Mouse (Mus musculus): ENCODE measurements around the gene Lhfpl2. TPM values are rescaled to one million over a fixed set of nuclear protein-coding genes. Genes with fewer than 3 reads are reported as not detected.

The Lhfpl2 gene
- polyA plus RNA-seq, 1 experiment from 2014 or later, result 51.5 TPM

DNA sequence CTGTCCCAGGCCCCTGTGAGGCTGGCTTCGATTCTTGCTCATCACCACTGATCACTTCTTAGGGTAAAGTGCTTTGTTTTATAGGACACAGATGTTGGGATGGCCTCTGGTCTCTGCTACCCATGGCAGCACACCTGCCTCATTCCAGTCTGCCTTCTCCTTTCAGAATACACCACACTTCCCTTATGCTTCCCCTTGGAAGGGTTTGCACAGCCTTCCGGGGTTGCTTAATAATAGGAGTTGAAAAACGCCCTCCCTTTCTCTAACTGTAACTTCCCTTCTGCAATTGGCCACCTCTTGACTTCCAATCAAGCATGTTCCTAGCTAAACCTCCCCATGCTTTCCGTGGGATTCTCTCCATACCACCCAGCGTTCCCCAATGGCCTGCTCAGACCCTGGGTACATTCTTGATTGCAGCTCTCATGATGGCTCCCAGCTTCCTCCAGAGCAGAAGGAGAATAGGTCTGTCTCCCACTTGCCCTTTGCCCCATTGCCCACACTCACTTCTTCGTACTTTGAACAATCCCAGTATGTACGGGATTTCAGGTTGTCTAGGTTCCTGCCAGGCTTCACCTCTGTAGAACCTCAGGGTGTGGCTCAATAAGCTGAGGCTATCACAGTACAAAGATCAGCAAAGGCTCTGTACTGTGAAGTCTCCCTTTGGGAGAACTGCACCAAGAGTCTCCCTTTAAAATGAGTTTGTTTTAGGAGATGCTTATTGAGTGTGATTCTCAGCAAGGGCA is 102.1 kb downstream of the Lhfpl2 start:
- Histone ChIP-seq H3K4me1 (replicated peaks; ENCODE audit: insufficient read depth, low read length) (peaks cover 16% of the 10 kb centered on the region; the same call in 1 of the 2 replicates), H3K36me3 (ENCODE audit: insufficient read depth, low read length) (no peaks in the 10 kb centered on the region), H3K9me3 (replicated peaks; ENCODE audit: low read length) (no peaks in the 10 kb centered on the region), H3K4me2 (ENCODE audit: low read length) (no peak overlapping the region), H3K9ac (ENCODE audit: low read depth, low read length) (no peak overlapping the region), H3K4me3 (replicated peaks; ENCODE audit: low read depth, low read length) (no peak overlapping the region), H3K27ac (peak overlapping the region; percentile 72), H3K27me3 (ENCODE audit: insufficient read depth, low read length) (no peaks in the 10 kb centered on the region)
- ATAC-seq (replicated peaks; ENCODE audit: low FRiP score, low read depth), result peak; percentile 67; the same call in 1 of the 2 replicates
- WGBS, result 78% methylated on average over 7 of the region's 7 CpGs
- TF ChIP-seq CTCF (IDR thresholded peaks at IDR 0.05; ENCODE audit: low read depth), result no peak
- DNase-seq (ENCODE audit: low spot score), result no peak

GRCm38 (mm10) chr13:94164501-94164900 is 106.9 kb downstream of the Lhfpl2 start:
- DNase-seq (ENCODE audit: low spot score) (no peak), ATAC-seq (replicated peaks; ENCODE audit: low FRiP score, low read depth) (no peak)
- 77% methylated on average over 6 of the region's 6 CpGs for WGBS

DNA sequence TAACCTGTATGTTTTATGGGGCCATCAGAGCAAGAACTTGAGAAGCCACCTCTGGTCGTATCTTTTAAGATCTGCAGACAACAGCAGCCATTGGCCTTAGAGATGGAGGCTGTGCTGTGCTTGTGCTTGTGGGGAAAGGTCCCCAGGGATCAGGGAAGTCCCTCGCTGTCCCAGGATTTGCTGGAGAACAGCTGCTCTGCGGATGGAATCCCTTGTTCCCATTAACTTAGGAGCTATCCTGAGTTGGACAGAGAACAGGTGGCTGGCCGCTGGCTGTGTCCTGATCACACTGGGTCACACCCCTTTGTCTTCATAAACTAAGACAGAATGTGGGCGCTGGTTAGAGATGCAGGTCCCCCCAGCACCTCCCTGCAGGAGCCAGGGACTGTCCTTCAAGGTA is 110.7 kb downstream of the Lhfpl2 start:
- ATAC-seq (replicated peaks; ENCODE audit: low FRiP score, low read depth) (no peak), DNase-seq (ENCODE audit: low spot score) (no peak)
- H3K4me3 ChIP-seq (replicated peaks; ENCODE audit: low read depth, low read length), result no peak overlapping the region
- no peak overlapping the region for H3K9ac ChIP-seq (ENCODE audit: low read depth, low read length)
- no peaks in the 10 kb centered on the region for H3K36me3 ChIP-seq (ENCODE audit: insufficient read depth, low read length)
- H3K4me2 ChIP-seq (ENCODE audit: low read length), result no peak overlapping the region
- H3K27ac ChIP-seq, result no peak overlapping the region
- no peak for TF ChIP-seq CTCF (IDR thresholded peaks at IDR 0.05; ENCODE audit: low read depth)
- H3K4me1 ChIP-seq (replicated peaks; ENCODE audit: insufficient read depth, low read length), result peaks cover 8% of the 10 kb centered on the region
- 60% methylated on average over 5 of the region's 5 CpGs for WGBS
- no peaks in the 10 kb centered on the region for H3K9me3 ChIP-seq (replicated peaks; ENCODE audit: low read length)
- no peaks in the 10 kb centered on the region for H3K27me3 ChIP-seq (ENCODE audit: insufficient read depth, low read length)

More at GRCm38 (mm10) chr13:94164501-94164900, 106.9 kb downstream of the Lhfpl2 start:
- no peak overlapping the region for H3K9ac ChIP-seq (ENCODE audit: low read depth, low read length)
- H3K4me3 ChIP-seq (replicated peaks; ENCODE audit: low read depth, low read length), result no peak overlapping the region
- H3K4me2 ChIP-seq (ENCODE audit: low read length), result no peak overlapping the region
- no peak for TF ChIP-seq CTCF (IDR thresholded peaks at IDR 0.05; ENCODE audit: low read depth)
- H3K27me3 ChIP-seq (ENCODE audit: insufficient read depth, low read length), result no peaks in the 10 kb centered on the region
- H3K27ac ChIP-seq, result no peak overlapping the region
- H3K9me3 ChIP-seq (replicated peaks; ENCODE audit: low read length), result no peaks in the 10 kb centered on the region
- no peaks in the 10 kb centered on the region for H3K36me3 ChIP-seq (ENCODE audit: insufficient read depth, low read length)
- H3K4me1 ChIP-seq (replicated peaks; ENCODE audit: insufficient read depth, low read length), result peaks cover 8% of the 10 kb centered on the region; the same call in 1 of the 2 replicates

GRCm38 (mm10) chr13:94169325-94169916 is 111.8 kb downstream of the Lhfpl2 start:
- H3K4me2 ChIP-seq (ENCODE audit: low read length), result no peak overlapping the region
- no peaks in the 10 kb centered on the region for H3K36me3 ChIP-seq (ENCODE audit: insufficient read depth, low read length)
- peaks cover 18% of the 10 kb centered on the region for H3K4me1 ChIP-seq (replicated peaks; ENCODE audit: insufficient read depth, low read length)
- 75% methylated on average over 6 of the region's 6 CpGs for WGBS
- ATAC-seq (replicated peaks; ENCODE audit: low FRiP score, low read depth) (no peak), DNase-seq (ENCODE audit: low spot score) (no peak)
- no peaks in the 10 kb centered on the region for H3K9me3 ChIP-seq (replicated peaks; ENCODE audit: low read length)
- no peak overlapping the region for H3K4me3 ChIP-seq (replicated peaks; ENCODE audit: low read depth, low read length)
- H3K9ac ChIP-seq (ENCODE audit: low read depth, low read length), result no peak overlapping the region
- no peak for TF ChIP-seq CTCF (IDR thresholded peaks at IDR 0.05; ENCODE audit: low read depth)
- H3K27me3 ChIP-seq (ENCODE audit: insufficient read depth, low read length), result no peaks in the 10 kb centered on the region
- H3K27ac ChIP-seq, result no peak overlapping the region

DNA sequence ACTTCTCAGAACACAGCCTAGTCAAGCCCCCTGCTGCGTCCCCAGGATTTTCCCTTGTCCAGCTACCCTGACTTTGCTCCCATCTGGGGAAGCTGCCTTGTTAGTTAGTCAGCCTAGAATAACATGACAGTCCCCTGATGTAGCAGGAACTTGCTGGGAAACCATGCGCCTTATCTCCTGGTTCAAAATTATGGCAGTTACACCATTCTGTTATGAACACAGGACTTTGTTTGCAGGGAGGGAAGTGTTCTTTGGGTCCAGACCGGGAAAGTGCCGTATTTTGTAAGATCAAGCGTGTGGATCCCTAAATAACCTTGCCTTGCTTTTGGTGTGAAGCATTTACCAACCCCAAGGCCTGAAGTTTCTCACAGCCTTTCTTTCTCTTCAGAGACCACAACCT is 114.0 kb downstream of the Lhfpl2 start:
- Histone ChIP-seq H3K27ac (no peak overlapping the region), H3K4me1 (replicated peaks; ENCODE audit: insufficient read depth, low read length) (peaks cover 26% of the 10 kb centered on the region)

DNA sequence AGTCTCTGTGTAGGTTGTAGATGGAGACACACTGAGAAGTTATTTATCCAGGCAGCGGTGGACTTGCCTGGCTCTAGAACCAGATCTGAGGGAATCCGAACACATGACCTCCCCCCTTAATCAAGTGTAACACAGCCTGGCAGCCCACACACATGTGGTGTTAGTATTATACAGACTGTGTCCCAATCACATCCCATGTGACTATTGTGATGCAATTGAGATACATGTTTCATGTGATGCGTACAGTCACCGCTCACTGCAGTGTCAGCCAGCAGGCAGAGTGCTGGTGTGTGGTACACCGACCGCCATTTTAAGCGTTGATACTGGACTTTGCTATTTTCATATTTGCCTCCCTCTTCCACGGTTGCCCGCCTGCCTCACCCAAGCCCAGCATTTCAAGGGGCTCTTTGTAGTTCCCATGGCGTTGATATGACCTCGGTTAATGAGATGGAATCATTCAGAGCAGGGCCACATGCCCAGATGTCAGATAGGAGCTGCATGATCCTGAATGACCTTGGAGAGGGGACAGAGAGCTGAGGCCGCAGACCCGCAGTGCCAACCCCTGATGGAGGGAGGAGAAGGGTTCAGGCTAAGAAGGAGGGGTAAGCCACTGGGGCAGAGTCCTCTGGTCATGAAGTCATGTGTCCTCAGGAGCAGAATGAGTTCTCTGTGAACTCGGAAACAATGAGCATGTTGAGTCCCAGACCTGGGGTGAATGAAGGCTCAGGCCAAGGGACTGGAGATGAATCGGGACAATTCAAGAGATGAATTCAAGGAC is 115.1 kb downstream of the Lhfpl2 start:
- Histone ChIP-seq H3K4me2 (ENCODE audit: low read length) (peak overlapping the region; percentile 77; the same call in 1 of the 2 replicates), H3K4me1 (replicated peaks; ENCODE audit: insufficient read depth, low read length) (peaks cover 26% of the 10 kb centered on the region)
- 68% methylated on average over 15 of the region's 15 CpGs for WGBS

More for the DNA sequence above, 114.0 kb downstream of the Lhfpl2 start:
- TF ChIP-seq CTCF (IDR thresholded peaks at IDR 0.05; ENCODE audit: low read depth), result no peak
- Histone ChIP-seq H3K27me3 (ENCODE audit: insufficient read depth, low read length) (no peaks in the 10 kb centered on the region), H3K4me3 (replicated peaks; ENCODE audit: low read depth, low read length) (no peak overlapping the region), H3K9me3 (replicated peaks; ENCODE audit: low read length) (no peaks in the 10 kb centered on the region), H3K9ac (ENCODE audit: low read depth, low read length) (no peak overlapping the region), H3K36me3 (ENCODE audit: insufficient read depth, low read length) (no peaks in the 10 kb centered on the region), H3K4me2 (ENCODE audit: low read length) (no peak overlapping the region)
- DNase-seq (ENCODE audit: low spot score) (no peak), ATAC-seq (replicated peaks; ENCODE audit: low FRiP score, low read depth) (no peak)
- 92% methylated on average over 5 of the region's 5 CpGs for WGBS

More for the DNA sequence above, 115.1 kb downstream of the Lhfpl2 start:
- TF ChIP-seq CTCF (IDR thresholded peaks at IDR 0.05; ENCODE audit: low read depth), result no peak
- Histone ChIP-seq H3K9me3 (replicated peaks; ENCODE audit: low read length) (no peaks in the 10 kb centered on the region), H3K9ac (ENCODE audit: low read depth, low read length) (no peak overlapping the region), H3K4me3 (replicated peaks; ENCODE audit: low read depth, low read length) (no peak overlapping the region), H3K27ac (0 out of 2 replicates have a peak overlapping the region, but pooled peaks have one; percentile 54), H3K36me3 (ENCODE audit: insufficient read depth, low read length) (no peaks in the 10 kb centered on the region), H3K27me3 (ENCODE audit: insufficient read depth, low read length) (no peaks in the 10 kb centered on the region)
- ATAC-seq (replicated peaks; ENCODE audit: low FRiP score, low read depth), result peak; percentile 48; the same call in 1 of the 2 replicates
- DNase-seq (ENCODE audit: low spot score), result no peak
